Mouse (Mus musculus) liver, embryonic 13.5 days (tissue): ENCODE data around the gene Rbfox1. TPM values are rescaled to one million over a fixed set of nuclear protein-coding genes. Genes with fewer than 3 reads are reported as not detected.

Experiments
- ATAC-seq: fragments of 200-750 bp; cut with Nextera tagmentation; 2 replicates; pipeline ENCODE4 v1.8.0; 2017; ENCODE audit warnings: low read depth, mild to moderate bottlenecking, moderate number of reproducible peaks, moderate library complexity
- DNase-seq: peaks from one replicate; pipeline ENCODE4 v3.0.0; 2022
- H3K27ac ChIP-seq: fragments of 300-500 bp; sonication (generic); 2 replicates; pipeline ENCODE4 v1.5.1; 2015; ENCODE audit warnings: moderate library complexity, mild to moderate bottlenecking, inconsistent platforms
- H3K27me3 ChIP-seq: fragments of 300-500 bp; sonication (generic); 2 replicates; pipeline ENCODE4 v1.6.1; 2015; ENCODE audit warnings: mild to moderate bottlenecking, inconsistent platforms
- H3K36me3 ChIP-seq: fragments of 300-500 bp; sonication (generic); 2 replicates; pipeline ENCODE4 v1.6.1; 2015; ENCODE audit warnings: mild to moderate bottlenecking, inconsistent platforms
- H3K4me1 ChIP-seq: fragments of 300-500 bp; sonication (generic); replicated peaks from 2 replicates; pipeline ENCODE4 v1.6.1; 2015; ENCODE audit warnings: inconsistent platforms
- H3K4me2 ChIP-seq: fragments of 300-500 bp; sonication (generic); 2 replicates; pipeline ENCODE4 v1.6.1; 2015; ENCODE audit warnings: inconsistent platforms, mild to moderate bottlenecking, moderate library complexity
- H3K4me3 ChIP-seq: fragments of 300-500 bp; sonication (generic); replicated peaks from 2 replicates; pipeline ENCODE4 v1.5.1; 2015; ENCODE audit warnings: mild to moderate bottlenecking, inconsistent platforms
- H3K9ac ChIP-seq: fragments of 300-500 bp; sonication (generic); 2 replicates; pipeline ENCODE4 v1.6.1; 2015; ENCODE audit warnings: mild to moderate bottlenecking, inconsistent platforms
- H3K9me3 ChIP-seq: fragments of 300-500 bp; sonication (generic); replicated peaks from 2 replicates; pipeline ENCODE4 v1.6.1; 2016; ENCODE audit warnings: inconsistent platforms
- WGBS: fragments of 180-500 bp; shearing (Covaris S2); methylation state at CpG from one replicate; pipeline ENCODE4 v1.1.7; 2015; ENCODE audit not compliant: insufficient replicate concordance; 5-methylcytosine and 5-hydroxymethylcytosine counted together
- polyA plus RNA-seq: library from polyadenylated mRNA; unstranded; fragments of >200 nt; fragmentation: Nextera tagmentation; extraction: Ambion mirVana; gene quantifications from 2 replicates; pipeline ENCODE4 v1.2.1, GENCODE M21; 2015

Gene Rbfox1
- polyA plus RNA-seq, 1 experiment from 2014 or later, result 0.29 TPM

DNA sequence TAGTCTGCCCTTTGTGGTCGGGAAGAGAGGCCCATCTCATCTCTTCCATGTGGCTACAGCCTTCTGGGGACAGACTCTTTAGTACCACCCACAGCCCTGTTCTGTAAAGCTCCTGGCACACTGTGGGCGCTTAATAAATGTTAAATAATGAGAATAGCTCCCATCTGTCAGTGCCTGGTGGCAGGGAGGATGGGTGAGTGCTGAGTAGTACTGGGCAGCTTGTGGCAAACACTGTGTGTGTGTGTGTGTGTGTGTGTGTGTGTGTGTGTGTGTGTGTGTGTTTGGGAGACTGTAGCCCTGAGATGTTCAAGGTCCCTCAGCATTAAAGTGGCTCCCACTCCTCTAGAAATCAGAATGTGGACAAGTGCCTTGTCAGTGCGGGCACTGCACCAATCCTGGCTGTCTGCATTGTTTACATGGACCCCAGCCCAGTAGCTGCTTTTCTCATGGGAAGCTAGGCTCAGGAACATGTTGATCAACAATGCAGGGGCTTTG lies 1196.0 kb downstream of the Rbfox1 start:
- Histone ChIP-seq H3K4me2 (no peak overlapping the region), H3K4me3 (no peak overlapping the region), H3K9ac (no peak overlapping the region), H3K4me1 (no peaks in the 10 kb centered on the region), H3K27ac (no peak overlapping the region), H3K9me3 (no peaks in the 10 kb centered on the region), H3K36me3 (no peaks in the 10 kb centered on the region), H3K27me3 (no peaks in the 10 kb centered on the region)
- WGBS, result 47% methylated on average over 3 of the region's 3 CpGs
- DNase-seq (no peak), ATAC-seq (no peak)

DNA sequence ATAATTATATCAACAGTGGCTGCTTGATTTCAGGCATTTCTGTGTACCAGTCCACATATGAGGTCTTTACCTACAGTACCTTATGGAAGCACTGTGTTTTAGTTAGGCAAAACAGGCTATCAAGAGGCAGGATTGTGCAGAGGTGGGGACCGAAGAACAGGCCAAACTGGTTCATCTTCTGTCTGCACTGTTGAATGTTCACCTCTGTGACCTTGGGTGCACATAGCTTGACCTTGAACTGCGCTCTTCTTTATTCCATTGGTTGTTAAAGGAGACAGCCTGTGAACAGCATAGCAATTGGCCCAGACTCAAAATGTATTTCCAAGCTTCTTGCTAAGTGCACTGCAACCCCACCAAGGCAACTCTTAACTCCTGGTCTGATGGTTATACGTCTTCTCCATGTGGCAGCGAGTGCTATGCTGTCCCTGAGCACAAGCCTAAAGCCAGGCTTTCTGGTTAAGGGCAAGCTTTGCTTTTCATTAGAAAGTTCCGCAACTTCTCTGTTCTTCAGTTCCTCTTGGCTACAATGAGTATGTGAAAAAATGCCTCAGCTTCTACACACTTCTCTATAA lies 1196.6 kb downstream of the Rbfox1 start:
- Histone ChIP-seq H3K4me1 (no peaks in the 10 kb centered on the region), H3K27me3 (no peaks in the 10 kb centered on the region), H3K36me3 (no peaks in the 10 kb centered on the region), H3K9me3 (no peaks in the 10 kb centered on the region), H3K4me3 (no peak overlapping the region), H3K9ac (no peak overlapping the region), H3K27ac (no peak overlapping the region), H3K4me2 (no peak overlapping the region)
- 62% methylated on average over 5 of the region's 5 CpGs for WGBS
- DNase-seq, result no peak
- ATAC-seq, result no peak

DNA sequence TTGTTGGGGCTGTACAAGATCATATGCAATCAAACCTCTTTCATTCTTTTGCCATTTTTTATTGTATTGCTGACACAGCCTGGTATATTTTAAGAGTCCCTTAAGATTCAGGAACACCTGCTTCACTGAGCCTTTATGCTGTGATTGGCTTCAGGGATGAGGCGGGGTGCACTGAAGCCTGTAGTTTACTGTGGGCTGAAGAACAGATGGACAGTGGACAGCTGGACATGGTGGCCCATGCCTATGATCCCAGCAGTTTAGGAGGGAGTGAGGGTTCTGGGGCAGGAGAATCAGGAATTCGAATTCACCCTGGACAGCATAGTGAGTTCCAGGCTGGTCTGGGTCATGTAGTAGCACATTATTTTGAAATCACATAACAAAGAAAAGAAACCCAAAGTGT lies 1198.8 kb downstream of the Rbfox1 start:
- WGBS, result 54% methylated on average over 2 of the region's 2 CpGs
- no peak for ATAC-seq
- no peak overlapping the region for H3K4me3 ChIP-seq
- no peaks in the 10 kb centered on the region for H3K27me3 ChIP-seq
- DNase-seq, result no peak
- H3K36me3 ChIP-seq, result no peaks in the 10 kb centered on the region
- H3K9ac ChIP-seq, result no peak overlapping the region
- H3K9me3 ChIP-seq, result no peaks in the 10 kb centered on the region
- H3K4me1 ChIP-seq, result no peaks in the 10 kb centered on the region
- no peak overlapping the region for H3K27ac ChIP-seq
- H3K4me2 ChIP-seq, result no peak overlapping the region

GRCm38 (mm10) chr16:7088601-7089430 lies 1203.7 kb downstream of the Rbfox1 start:
- H3K4me2 ChIP-seq, result no peak overlapping the region
- no peak for ATAC-seq
- no peak overlapping the region for H3K4me3 ChIP-seq
- no peaks in the 10 kb centered on the region for H3K27me3 ChIP-seq
- no peaks in the 10 kb centered on the region for H3K9me3 ChIP-seq
- H3K27ac ChIP-seq, result no peak overlapping the region
- no peaks in the 10 kb centered on the region for H3K4me1 ChIP-seq
- no peak for DNase-seq
- H3K36me3 ChIP-seq, result no peaks in the 10 kb centered on the region
- WGBS, result 67% methylated on average over 10 of the region's 10 CpGs
- no peak overlapping the region for H3K9ac ChIP-seq

DNA sequence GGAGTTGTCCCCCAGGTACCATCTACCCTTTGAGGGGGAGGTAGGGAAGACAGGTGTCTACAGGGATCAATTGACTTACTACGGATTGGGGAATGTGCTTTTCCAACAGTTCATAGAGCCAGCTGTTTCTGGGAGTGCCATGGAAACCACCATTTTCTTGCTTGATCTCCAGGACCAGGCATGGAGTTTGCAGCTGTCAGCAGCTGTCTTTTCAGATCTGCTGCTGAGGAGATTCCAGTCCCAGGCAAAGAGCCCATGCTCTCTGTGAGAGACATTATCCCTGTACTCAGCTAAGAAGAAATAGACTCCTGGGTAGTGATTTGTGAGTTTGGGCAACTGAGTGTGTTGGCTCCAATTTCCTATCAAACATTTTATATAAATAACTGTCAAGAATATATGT lies 1204.3 kb downstream of the Rbfox1 start:
- H3K4me1 ChIP-seq, result no peaks in the 10 kb centered on the region
- no peaks in the 10 kb centered on the region for H3K36me3 ChIP-seq
- DNase-seq (no peak), ATAC-seq (no peak)
- H3K4me2 ChIP-seq, result no peak overlapping the region
- no peak overlapping the region for H3K9ac ChIP-seq
- WGBS, result 77% methylated on average over 1 of the region's 1 CpGs
- no peak overlapping the region for H3K4me3 ChIP-seq
- H3K27ac ChIP-seq, result no peak overlapping the region
- H3K9me3 ChIP-seq, result no peaks in the 10 kb centered on the region
- H3K27me3 ChIP-seq, result no peaks in the 10 kb centered on the region

- Histone ChIP-seq H3K36me3 (no peaks in the 10 kb centered on the region), H3K4me2 (no peak overlapping the region), H3K4me3 (no peak overlapping the region), H3K9me3 (no peaks in the 10 kb centered on the region), H3K27me3 (no peaks in the 10 kb centered on the region), H3K27ac (no peak overlapping the region), H3K4me1 (no peaks in the 10 kb centered on the region), H3K9ac (no peak overlapping the region)
- DNase-seq (no peak), ATAC-seq (no peak)
- WGBS, result 70% methylated on average over 6 of the region's 6 CpGs
Observed at GRCm38 (mm10) chr16:7090205-7090604, 1205.0 kb downstream of the Rbfox1 start.

- no peak overlapping the region for H3K4me3 ChIP-seq
- no peak for DNase-seq
- H3K36me3 ChIP-seq, result no peaks in the 10 kb centered on the region
- no peaks in the 10 kb centered on the region for H3K27me3 ChIP-seq
- WGBS, result 49% methylated on average over 4 of the region's 4 CpGs
- no peaks in the 10 kb centered on the region for H3K9me3 ChIP-seq
- no peak overlapping the region for H3K9ac ChIP-seq
- no peak overlapping the region for H3K4me2 ChIP-seq
- H3K27ac ChIP-seq, result no peak overlapping the region
- no peak for ATAC-seq
- no peaks in the 10 kb centered on the region for H3K4me1 ChIP-seq
Observed at GRCm38 (mm10) chr16:7092811-7093210, 1207.7 kb downstream of the Rbfox1 start.

DNA sequence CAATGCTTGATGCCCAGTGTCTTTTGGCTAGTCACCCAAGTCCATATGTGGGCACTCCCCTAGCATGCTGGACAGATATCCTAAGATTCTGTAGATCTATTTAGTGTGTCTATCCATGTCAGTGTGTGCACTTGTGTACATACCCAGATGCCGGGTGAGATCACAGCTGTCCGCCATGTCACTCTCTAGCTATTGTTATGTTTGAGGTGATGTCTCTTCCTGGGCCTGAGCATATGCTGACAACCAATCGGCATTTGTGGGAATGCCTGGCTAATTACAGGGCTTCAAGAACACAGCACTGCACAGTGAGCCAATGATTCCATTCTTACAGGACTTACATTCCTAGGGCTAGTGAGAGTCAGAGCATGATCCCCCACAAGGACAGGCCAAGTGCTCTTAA lies 1208.5 kb downstream of the Rbfox1 start:
- no peak overlapping the region for H3K27ac ChIP-seq
- H3K9ac ChIP-seq, result no peak overlapping the region
- H3K4me1 ChIP-seq, result no peaks in the 10 kb centered on the region
- no peaks in the 10 kb centered on the region for H3K27me3 ChIP-seq
- no peak for DNase-seq
- H3K36me3 ChIP-seq, result no peaks in the 10 kb centered on the region
- no peak overlapping the region for H3K4me3 ChIP-seq
- no peaks in the 10 kb centered on the region for H3K9me3 ChIP-seq
- 72% methylated on average over 3 of the region's 3 CpGs for whole genome bisulfite sequencing
- ATAC-seq, result no peak
- H3K4me2 ChIP-seq, result no peak overlapping the region

DNA sequence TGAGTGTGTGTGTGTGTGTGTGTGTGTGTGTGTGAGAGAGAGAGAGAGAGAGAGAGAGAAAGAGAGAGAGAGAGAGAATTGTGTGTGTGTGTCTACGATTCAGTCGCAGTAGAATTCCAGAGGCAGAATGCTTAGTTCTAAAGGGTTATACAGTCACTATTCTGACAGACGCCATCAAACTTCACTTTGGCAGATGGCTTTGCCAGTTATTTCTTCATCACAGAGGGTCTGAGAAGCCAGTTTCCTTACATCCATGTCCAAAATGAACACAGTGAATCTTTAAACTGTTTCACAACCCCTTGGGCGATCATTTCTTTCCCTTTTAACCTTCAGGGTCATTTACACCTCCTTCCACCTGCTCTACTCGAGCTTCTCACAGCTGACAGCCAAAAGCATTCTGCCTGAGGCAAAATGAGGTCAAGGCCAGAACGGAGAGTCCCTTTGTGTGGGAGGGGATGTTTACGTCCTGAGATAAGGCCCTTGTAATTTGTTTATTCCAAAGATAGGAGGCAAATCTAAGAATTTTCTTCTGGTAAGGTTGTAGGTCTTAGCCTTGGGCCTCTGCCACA lies 1209.1 kb downstream of the Rbfox1 start:
- Histone ChIP-seq H3K4me3 (no peak overlapping the region), H3K27me3 (no peaks in the 10 kb centered on the region), H3K27ac (no peak overlapping the region), H3K36me3 (no peaks in the 10 kb centered on the region), H3K4me1 (no peaks in the 10 kb centered on the region), H3K4me2 (no peak overlapping the region), H3K9ac (no peak overlapping the region), H3K9me3 (no peaks in the 10 kb centered on the region)
- DNase-seq (no peak), ATAC-seq (no peak)
- WGBS, result 54% methylated on average over 7 of the region's 7 CpGs

DNA sequence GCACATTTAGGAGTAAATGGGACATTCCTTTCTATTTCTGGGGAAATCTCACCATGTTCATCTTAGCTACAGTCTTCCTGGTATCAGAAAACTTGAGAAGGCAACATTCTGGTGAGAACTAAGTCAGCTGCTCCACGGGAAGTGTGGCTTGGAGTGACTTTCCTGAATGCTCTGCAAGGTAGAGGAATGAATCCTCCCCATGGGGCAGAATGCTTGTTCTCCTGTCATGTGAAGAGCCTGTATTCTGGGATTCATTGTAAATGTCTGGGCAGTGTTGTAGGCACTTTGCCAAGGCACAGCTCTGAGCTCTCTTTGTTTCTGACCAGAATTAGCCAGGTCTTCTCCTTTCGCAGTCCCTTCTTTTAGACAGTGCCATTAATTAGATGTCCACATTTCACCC lies 1211.9 kb downstream of the Rbfox1 start:
- ATAC-seq, result no peak
- WGBS, result 55% methylated on average over 2 of the region's 2 CpGs
- Histone ChIP-seq H3K4me1 (no peaks in the 10 kb centered on the region), H3K27ac (no peak overlapping the region), H3K4me3 (no peak overlapping the region), H3K4me2 (no peak overlapping the region), H3K9ac (no peak overlapping the region), H3K36me3 (no peaks in the 10 kb centered on the region), H3K9me3 (no peaks in the 10 kb centered on the region), H3K27me3 (no peaks in the 10 kb centered on the region)
- DNase-seq, result no peak

DNA sequence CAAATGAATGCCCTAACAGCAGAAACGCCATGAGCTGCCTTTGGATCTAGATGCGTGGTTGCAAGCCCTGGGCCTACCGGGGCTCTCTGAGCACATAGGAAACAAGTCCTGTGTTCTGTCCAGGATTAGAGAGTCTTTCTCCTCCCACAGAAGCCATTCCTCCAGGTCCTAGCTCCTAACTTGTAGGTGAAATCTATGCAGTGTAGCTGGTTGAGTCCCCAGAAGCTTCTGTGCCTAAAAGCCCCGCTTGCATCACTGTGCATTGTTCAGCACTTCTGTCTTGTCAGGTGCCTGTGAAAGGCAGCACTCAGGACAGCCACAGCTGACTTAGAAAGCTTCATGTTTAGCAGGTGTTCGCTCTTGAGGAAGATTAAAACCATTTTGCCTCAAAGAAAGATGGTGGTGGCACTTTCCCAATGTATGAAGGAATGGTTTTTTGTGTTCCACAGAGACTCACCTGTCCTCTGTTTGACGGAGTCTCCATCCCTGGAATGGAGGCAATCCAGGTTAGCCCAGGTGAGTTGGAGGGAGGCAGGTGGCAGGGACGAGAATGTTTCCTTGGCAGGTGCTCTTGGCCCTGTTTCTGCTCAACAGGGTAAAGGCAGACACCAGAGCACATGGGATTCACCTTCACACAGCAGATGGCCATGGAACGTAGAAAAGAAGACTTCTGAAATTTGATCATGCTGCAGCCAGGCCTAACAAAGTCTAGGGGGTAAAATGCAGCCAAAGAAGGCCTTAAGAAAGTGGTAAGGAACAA lies 1213.0 kb downstream of the Rbfox1 start:
- H3K36me3 ChIP-seq, result no peaks in the 10 kb centered on the region
- WGBS, result 57% methylated on average over 8 of the region's 8 CpGs

More for the DNA sequence above, 1213.0 kb downstream of the Rbfox1 start:
- Histone ChIP-seq H3K4me2 (no peak overlapping the region), H3K9me3 (no peaks in the 10 kb centered on the region), H3K27me3 (no peaks in the 10 kb centered on the region), H3K4me3 (no peak overlapping the region), H3K9ac (no peak overlapping the region), H3K4me1 (no peaks in the 10 kb centered on the region), H3K27ac (no peak overlapping the region)
- DNase-seq (no peak), ATAC-seq (no peak)
